Mouse (Mus musculus): ENCODE measurements around the gene Lrig1.

DNA sequence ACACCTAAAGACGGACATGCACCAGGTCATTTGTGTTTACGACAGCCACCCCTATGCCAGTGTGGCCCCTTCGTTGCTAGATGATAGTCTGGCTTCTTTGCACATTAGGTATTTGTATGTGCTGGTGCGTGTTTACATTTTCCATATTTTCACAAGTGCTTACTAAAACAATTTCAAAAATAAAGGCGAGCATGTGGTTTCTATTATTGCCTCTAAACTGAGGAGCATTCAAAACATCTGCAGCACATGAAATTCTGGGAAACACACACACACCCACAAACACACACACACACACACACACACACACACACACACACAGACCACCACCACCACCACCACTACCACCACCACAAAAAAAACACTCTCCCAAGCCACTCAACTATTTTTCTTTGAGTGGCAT lies 7.3 kb upstream of the Lrig1 start:
- TF ChIP-seq ZC3H11A (IDR thresholded peaks at IDR 0.05; ENCODE audit: borderline replicate concordance, low read depth, low read length): no peak
- no peak for TF ChIP-seq HCFC1 (IDR thresholded peaks at IDR 0.05; ENCODE audit: borderline replicate concordance, insufficient read depth, low read length)
- no peak for TF ChIP-seq ZNF384 (IDR thresholded peaks at IDR 0.05; ENCODE audit: low read depth, low read length)
- TF ChIP-seq MAFK (IDR thresholded peaks at IDR 0.05; ENCODE audit: insufficient read depth, low read depth, low read length): no peak

All from ES-E14 (cell line).